Mouse (Mus musculus): ENCODE data around the gene Olfr31.

Olfr31 gene

GRCm38 (mm10) chr14:14322528-14322927 lies at the start of gene Olfr31:
Olfr31 (plus strand) TSS chr14:14322828.
- DNase-seq (ENCODE audit: low spot score in 2 of 2), result no peak

GRCm38 (mm10) chr14:14294426-14294825 lies 28.2 kb upstream of the Olfr31 start:
- peak in 1 of 2 experiments; percentile 11 for DNase-seq (ENCODE audit: low spot score in 2 of 2)

GRCm38 (mm10) chr14:14308938-14309337 lies 13.7 kb upstream of the Olfr31 start:
- DNase-seq (ENCODE audit: low spot score in 2 of 2), result no peak

DNA sequence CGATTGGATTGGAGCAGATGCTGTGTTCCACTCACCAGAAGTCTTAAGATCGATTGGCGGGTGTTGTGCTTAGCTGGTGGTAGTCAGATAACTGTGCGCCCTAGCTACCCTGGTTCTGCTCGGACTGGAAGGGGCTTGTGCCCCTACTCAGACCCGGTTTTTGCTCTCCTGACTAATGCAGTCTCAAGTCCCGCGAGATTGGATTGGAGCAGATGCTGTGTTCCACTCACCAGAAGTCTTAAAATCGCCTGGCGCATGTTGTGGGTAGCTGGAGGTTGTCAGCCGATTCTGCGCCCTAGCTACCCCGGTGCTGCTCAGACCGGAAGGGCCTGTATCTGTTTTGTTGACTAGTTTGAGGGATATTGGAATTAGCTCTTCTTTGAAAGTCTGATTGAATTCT lies 13.2 kb upstream of the Olfr31 start:
- no peak for DNase-seq (ENCODE audit: low spot score in 2 of 2)

DNA sequence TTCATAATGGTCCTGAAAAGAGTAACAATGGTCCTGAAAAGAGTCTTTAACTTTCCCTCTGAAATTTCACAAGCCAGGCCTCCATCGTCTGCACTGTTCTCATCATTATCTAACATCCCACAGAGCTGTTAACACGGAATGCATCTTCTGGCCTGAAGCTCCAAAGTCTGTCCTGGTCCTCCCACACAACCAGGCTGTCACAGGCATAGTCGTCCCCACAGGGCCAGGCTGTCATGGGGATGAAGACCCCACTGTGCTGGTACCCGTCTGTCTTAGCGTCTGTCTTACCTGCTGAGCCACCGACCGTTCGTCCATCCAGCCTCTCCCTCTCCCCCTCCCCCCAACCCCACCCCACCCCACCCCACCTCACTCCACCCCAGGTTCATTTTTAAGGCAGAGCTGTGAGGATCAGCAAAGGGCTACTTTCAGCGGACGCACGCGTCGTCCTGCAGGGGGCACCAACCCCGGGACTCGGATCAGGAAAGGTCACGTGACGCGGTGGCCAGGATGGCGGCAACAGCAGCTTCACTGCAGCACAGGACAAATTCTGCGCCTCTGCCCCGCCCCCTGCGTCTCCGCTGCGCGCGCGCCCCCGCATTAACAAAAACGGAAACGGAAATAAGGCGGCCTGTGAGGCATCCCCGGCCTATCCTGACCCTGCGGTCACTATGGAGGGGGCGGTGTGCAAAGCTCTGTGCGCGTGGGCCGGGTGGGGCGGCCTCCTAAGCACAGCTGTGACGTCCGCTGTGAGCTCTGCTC lies 22.7 kb downstream of the Olfr31 start:
- peak; percentile 99 for DNase-seq (ENCODE audit: low spot score in 2 of 2)

GRCm38 (mm10) chr14:14345948-14346812 lies 23.6 kb downstream of the Olfr31 start, which contains the start of gene Il3ra:
Il3ra (plus strand) TSS chr14:14346275.
- peak; percentile 90 to 92 for DNase-seq (ENCODE audit: low spot score in 2 of 2)

DNA sequence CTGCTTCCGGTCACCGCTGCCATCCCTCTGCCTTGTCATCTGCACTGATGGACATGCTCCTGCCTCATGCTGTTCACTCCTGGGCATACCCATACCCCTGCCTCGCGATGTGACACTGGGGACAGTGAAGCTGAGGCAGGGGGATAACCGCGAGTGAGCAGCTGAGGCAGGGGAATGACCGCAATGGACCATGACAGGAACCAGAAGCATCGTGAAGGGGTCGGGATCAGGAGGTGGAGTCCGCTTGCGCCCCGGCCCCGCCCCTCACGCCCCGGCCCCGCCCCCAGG lies 24.1 kb downstream of the Olfr31 start:
- no peak for DNase-seq (ENCODE audit: low spot score in 2 of 2)

DNA sequence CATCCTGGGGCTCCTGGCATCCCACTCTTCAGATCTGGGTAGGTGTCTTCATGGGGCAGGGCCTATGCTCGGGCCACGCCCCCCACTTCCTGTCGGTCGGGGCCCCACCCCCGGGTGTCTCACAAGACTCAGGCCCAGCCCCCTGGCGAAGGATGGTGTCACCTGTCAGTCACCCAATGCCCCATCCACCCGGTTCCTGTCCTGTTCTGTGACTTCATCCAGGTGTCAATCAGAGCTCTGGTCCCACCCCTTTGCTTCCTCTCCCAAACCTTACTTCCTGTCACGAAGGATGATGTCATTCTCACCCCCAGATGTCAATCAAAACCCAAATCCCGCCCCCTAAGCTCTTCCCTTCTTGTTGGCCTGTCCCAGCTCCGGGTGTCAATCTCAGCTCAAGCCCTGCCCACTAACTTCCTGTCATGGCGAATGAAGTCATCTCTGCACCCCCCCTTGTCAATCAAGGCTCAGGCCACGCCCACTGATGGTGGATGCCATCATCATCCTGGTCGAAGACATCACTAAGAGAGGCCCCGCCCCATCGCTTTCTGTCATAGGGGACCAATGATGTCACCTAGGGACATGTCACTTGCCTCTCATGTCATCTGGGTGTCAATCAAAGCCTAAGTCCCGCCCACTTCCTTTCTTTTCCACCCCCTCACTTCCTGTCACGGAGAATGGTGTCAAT lies 24.7 kb downstream of the Olfr31 start:
- DNase-seq (ENCODE audit: low spot score in 2 of 2), result peak; percentile 58 to 61

DNA sequence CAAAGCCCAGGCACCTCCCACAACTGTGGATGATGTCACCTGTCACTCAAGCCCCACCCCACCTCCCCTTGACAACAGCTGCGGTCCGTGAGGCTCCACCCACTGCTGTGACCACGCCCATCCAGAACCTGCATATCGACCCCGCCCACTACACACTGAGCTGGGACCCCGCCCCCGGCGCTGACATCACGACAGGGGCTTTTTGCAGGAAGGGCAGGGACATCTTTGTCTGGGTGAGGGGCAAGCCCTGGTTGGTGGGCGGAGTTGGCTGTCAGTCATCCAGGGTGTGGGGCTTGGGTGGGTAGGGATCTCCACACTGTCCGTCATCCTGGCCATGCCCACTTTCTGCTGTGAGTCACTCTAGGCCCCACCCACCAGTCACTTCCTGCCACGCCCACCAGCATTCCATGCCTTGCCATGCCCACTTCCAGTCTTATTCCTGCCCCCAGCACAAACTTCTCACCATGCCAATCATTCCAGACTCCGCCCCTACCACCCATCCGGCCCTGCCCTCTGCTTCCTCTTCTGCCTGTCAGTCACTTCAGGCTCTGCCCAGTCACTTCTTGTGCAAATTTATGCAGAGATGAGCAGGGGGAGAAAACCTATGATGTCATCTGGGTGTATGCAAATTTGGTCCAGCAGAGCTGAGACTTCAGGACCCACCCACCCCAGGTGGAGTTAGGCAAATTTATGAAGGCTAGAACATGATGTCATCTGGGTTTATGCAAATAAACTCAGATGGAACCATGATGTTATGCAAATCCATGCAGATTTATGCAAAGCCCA lies 25.4 kb downstream of the Olfr31 start:
- peak; percentile 54 to 60 for DNase-seq (ENCODE audit: low spot score in 2 of 2)

GRCm38 (mm10) chr14:14348674-14349401 lies 26.2 kb downstream of the Olfr31 start:
- no peak for DNase-seq (ENCODE audit: low spot score in 2 of 2)

DNA sequence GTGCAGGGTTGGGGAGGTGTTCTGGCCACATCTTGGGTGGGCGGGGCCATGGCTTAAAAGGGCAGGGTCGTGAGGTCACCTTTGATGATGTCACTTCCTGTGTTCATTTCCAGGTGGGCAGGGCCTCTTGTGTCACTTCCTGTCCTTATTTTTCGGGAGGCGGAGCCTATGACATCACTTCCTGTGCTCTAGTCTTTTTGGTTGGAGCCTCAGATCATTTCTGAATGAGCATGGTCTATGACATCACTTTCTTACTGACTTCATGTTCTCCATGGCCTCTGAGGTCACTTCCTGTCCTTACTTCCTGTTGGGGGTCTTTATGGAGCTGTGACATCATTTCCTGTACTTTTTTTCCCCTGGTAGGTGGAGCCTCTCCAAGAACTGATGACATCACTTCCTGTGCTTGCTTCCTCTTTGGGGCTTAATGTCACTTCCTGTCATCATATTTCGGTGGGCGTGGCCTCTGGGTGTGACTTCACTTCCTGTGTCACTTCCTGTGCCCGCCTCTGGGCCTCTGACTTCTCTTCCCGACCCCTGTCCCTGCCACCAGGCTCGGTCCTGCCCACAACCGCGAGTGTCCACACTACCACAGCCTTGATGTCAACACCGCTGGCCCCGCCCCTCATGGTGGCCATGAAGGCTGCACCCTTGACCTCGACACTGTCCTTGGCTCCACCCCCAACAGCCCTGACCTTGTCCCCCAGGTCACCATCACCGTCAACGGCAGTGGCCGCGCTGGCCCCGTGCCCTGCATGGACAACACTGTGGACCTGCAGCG lies 27.0 kb downstream of the Olfr31 start:
- peak; percentile 55 to 59 for DNase-seq (ENCODE audit: low spot score in 2 of 2)

- no peak for DNase-seq (ENCODE audit: low spot score in 2 of 2)
These were observed 27.9 kb downstream of the Olfr31 start for GRCm38 (mm10) chr14:14350263-14351147.

DNA sequence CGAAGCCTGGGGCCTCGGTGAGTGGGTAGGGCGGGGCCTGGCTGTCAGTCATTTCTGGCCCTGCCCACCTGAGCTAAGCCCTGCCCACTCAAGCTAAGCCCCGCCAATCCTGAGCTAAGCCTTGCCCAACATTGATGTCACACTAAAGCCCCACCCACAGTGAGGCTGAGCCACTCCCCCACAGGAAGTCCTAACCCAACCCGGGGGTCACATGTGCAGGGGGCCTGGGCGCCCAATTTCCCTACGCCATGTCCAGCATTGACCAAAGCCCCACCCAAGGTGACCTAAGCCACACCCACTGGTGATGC lies 28.5 kb downstream of the Olfr31 start:
- no peak for DNase-seq (ENCODE audit: low spot score in 2 of 2)

GRCm38 (mm10) chr14:14351721-14352590 lies 29.3 kb downstream of the Olfr31 start:
- DNase-seq (ENCODE audit: low spot score in 2 of 2), result peak; percentile 43 to 44

DNA sequence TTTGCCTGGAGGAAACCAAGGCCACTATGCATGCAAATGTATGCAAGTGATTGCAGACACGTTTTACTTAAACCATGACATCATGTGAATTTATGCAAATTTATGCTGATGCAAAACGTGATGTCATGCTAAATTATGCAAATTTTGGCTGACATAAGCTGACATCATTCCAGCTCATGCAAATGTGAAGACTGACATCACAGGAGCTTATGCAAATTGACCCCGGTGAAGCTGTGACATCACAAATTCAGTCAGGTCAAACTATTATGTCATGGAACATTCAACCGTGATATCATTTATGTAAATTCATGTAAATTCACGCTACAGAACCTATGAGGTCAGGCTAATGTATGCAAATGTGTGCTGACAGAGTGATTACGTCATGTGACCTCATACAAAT lies 30.0 kb downstream of the Olfr31 start:
- DNase-seq (ENCODE audit: low spot score in 2 of 2), result no peak

DNA sequence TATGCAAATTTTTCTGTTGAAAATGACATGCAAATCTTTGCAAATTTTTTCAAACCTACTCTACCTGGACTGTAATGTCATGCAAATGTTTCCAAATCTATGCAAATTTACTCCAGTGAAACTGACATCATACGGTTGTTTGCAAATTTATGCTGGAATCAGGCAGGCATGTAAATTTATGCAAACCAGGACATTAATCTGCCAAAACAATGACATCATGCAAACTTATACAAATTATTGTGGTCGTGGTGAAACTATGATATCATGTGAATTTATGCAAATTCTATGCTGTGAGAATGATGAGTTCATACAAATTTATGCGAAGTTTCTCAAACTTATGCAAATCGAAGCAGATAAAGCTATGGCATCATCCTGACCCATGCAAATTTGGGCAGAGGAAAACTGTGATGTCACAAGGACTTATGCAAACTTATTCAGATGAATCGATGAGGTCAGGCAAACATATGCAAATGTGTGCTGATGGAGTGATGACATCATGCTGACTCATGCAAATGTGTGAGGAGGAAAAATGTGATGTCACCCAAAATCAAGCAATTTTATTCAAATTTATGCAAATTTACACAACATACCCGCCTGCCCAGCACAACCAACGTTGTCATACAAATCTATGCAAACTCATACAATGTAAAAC lies 30.6 kb downstream of the Olfr31 start:
- DNase-seq (ENCODE audit: low spot score in 2 of 2), result no peak

GRCm38 (mm10) chr14:14353740-14354510 lies 31.3 kb downstream of the Olfr31 start:
- no peak for DNase-seq (ENCODE audit: low spot score in 2 of 2)
